Mouse (Mus musculus): ENCODE results near the gene Gm28778. TPM values are rescaled to one million over a fixed set of nuclear protein-coding genes. Genes with fewer than 3 reads are reported as not detected.
"Not testable (repeated sequence)": the region's sequence is repeated elsewhere in the genome, so short reads cannot be mapped to it uniquely, and the experiment has no call there.

Gm28778 gene
- polyA plus RNA-seq, 1 experiment = not detected

GRCm38 (mm10) chr1:53324277-53324676 is 27.4 kb downstream of the Gm28778 start:
- Histone ChIP-seq H3K4me3 (ENCODE audit: insufficient read depth, low read length) (no peak overlapping the region), H3K4me1 (ENCODE audit: control insufficient read depth, insufficient read depth, low read length) (no peaks in the 10 kb centered on the region), H3K27ac (ENCODE audit: insufficient read depth, low read depth, low read length) (no peak overlapping the region)
- no peak for TF ChIP-seq CTCF (IDR thresholded peaks at IDR 0.05; ENCODE audit: low read depth, low read length)
- TF ChIP-seq POLR2A (IDR thresholded peaks at IDR 0.05; ENCODE audit: borderline replicate concordance, low read depth, low read length) = no peak

- Histone ChIP-seq H3K27ac (ENCODE audit: insufficient read depth, low read depth, low read length) (no peak overlapping the region), H3K4me1 (ENCODE audit: control insufficient read depth, insufficient read depth, low read length) (no peaks in the 10 kb centered on the region), H3K4me3 (ENCODE audit: insufficient read depth, low read length) (no peak overlapping the region)
- TF ChIP-seq CTCF (IDR thresholded peaks at IDR 0.05; ENCODE audit: low read depth, low read length) (no peak), POLR2A (IDR thresholded peaks at IDR 0.05; ENCODE audit: borderline replicate concordance, low read depth, low read length) (no peak)
These were observed 28.1 kb downstream of the Gm28778 start for GRCm38 (mm10) chr1:53324827-53325494.

GRCm38 (mm10) chr1:53333527-53333926 is 36.6 kb downstream of the Gm28778 start:
- H3K4me1 ChIP-seq (ENCODE audit: control insufficient read depth, insufficient read depth, low read length); H3K4me3 ChIP-seq (ENCODE audit: insufficient read depth, low read length); H3K27ac ChIP-seq (ENCODE audit: insufficient read depth, low read depth, low read length): not testable (repeated sequence)

- H3K4me3 ChIP-seq (ENCODE audit: insufficient read depth, low read length) = no peak overlapping the region
- TF ChIP-seq POLR2A (IDR thresholded peaks at IDR 0.05; ENCODE audit: borderline replicate concordance, low read depth, low read length) = no peak
- TF ChIP-seq CTCF (IDR thresholded peaks at IDR 0.05; ENCODE audit: low read depth, low read length) = no peak
- no peaks in the 10 kb centered on the region for H3K4me1 ChIP-seq (ENCODE audit: control insufficient read depth, insufficient read depth, low read length)
- no peak overlapping the region for H3K27ac ChIP-seq (ENCODE audit: insufficient read depth, low read depth, low read length)
These were observed 38.6 kb downstream of the Gm28778 start for GRCm38 (mm10) chr1:53335465-53335864.

- H3K4me3 ChIP-seq (ENCODE audit: insufficient read depth, low read length); H3K4me1 ChIP-seq (ENCODE audit: control insufficient read depth, insufficient read depth, low read length); H3K27ac ChIP-seq (ENCODE audit: insufficient read depth, low read depth, low read length): not testable (repeated sequence)
These were observed 40.5 kb downstream of the Gm28778 start for GRCm38 (mm10) chr1:53337403-53337802.

GRCm38 (mm10) chr1:53341071-53341470 is 44.2 kb downstream of the Gm28778 start:
- no peak overlapping the region for H3K4me3 ChIP-seq (ENCODE audit: insufficient read depth, low read length)
- no peak for TF ChIP-seq CTCF (IDR thresholded peaks at IDR 0.05; ENCODE audit: low read depth, low read length)
- TF ChIP-seq POLR2A (IDR thresholded peaks at IDR 0.05; ENCODE audit: borderline replicate concordance, low read depth, low read length) = no peak
- H3K27ac ChIP-seq (ENCODE audit: insufficient read depth, low read depth, low read length) = no peak overlapping the region
- H3K4me1 ChIP-seq (ENCODE audit: control insufficient read depth, insufficient read depth, low read length) = no peaks in the 10 kb centered on the region

- H3K4me1 ChIP-seq (ENCODE audit: control insufficient read depth, insufficient read depth, low read length) = no peaks in the 10 kb centered on the region
- peak within 1 kb of the TSS; percentile 51 for H3K27ac ChIP-seq (ENCODE audit: insufficient read depth, low read depth, low read length)
- TF ChIP-seq POLR2A (IDR thresholded peaks at IDR 0.05; ENCODE audit: borderline replicate concordance, low read depth, low read length) (no peak), CTCF (IDR thresholded peaks at IDR 0.05; ENCODE audit: low read depth, low read length) (no peak)
- peak within 1 kb of the TSS; percentile 71 for H3K4me3 ChIP-seq (ENCODE audit: insufficient read depth, low read length)
These were observed 55.7 kb downstream of the Gm28778 start, which contains the start of the genes Asdurf, Gm28551 and Asnsd1 for GRCm38 (mm10) chr1:53352327-53353261. TSS of gene Asdurf (minus strand) at chr1:53352619. TSS of gene Gm28551 (minus strand) at chr1:53352667. TSS of gene Asnsd1 (minus strand) at chr1:53352752.

GRCm38 (mm10) chr1:53358988-53359387 is 62.1 kb downstream of the Gm28778 start:
- Histone ChIP-seq H3K4me1 (ENCODE audit: control insufficient read depth, insufficient read depth, low read length) (no peaks in the 10 kb centered on the region), H3K4me3 (ENCODE audit: insufficient read depth, low read length) (no peak overlapping the region), H3K27ac (ENCODE audit: insufficient read depth, low read depth, low read length) (no peak overlapping the region)
- TF ChIP-seq POLR2A (IDR thresholded peaks at IDR 0.05; ENCODE audit: borderline replicate concordance, low read depth, low read length) = no peak
- TF ChIP-seq CTCF (IDR thresholded peaks at IDR 0.05; ENCODE audit: low read depth, low read length) = no peak

Other genes starting within 250 kb of the Gm28778 start
- not detected in 2 replicates for gene Mstn, start 235.5 kb upstream of the Gm28778 start, polyA plus RNA-seq (2012; ENCODE audit: insufficient read depth, insufficient read length, missing spikeins)
- not detected in 2 replicates for gene 1700019A02Rik, start 109.5 kb upstream of the Gm28778 start, polyA plus RNA-seq (2012; ENCODE audit: insufficient read depth, insufficient read length, missing spikeins)
- 4.8 and 5.2 TPM in 2 replicates for gene Pms1, start 93 bp upstream of the Gm28778 start, polyA plus RNA-seq (2012; ENCODE audit: insufficient read depth, insufficient read length, missing spikeins)
- 27.5 and 33.3 TPM in 2 replicates for gene Ormdl1, start within 50 bp of the Gm28778 start, polyA plus RNA-seq (2012; ENCODE audit: insufficient read depth, insufficient read length, missing spikeins)
- 6.9 and 9.4 TPM in 2 replicates for gene Osgepl1, start 16.5 kb downstream of the Gm28778 start, polyA plus RNA-seq (2012; ENCODE audit: insufficient read depth, insufficient read length, missing spikeins)
- gene Asdurf, start 55.5 kb downstream of the Gm28778 start, polyA plus RNA-seq (2012; ENCODE audit: insufficient read depth, insufficient read length, missing spikeins) = 15.4 TPM in 1 of 2 replicates, not detected in the other
- gene Gm28551, start 55.6 kb downstream of the Gm28778 start, polyA plus RNA-seq (2012; ENCODE audit: insufficient read depth, insufficient read length, missing spikeins) = not detected in 2 replicates
- 56.5 and 70.1 TPM in 2 replicates for gene Asnsd1, start 55.6 kb downstream of the Gm28778 start, polyA plus RNA-seq (2012; ENCODE audit: insufficient read depth, insufficient read length, missing spikeins)